Mouse (Mus musculus) ES-E14 (cell line): ENCODE measurements around the gene 1500015O10Rik.

ENCODE experiments used
- CHD2 ChIP-seq: IDR thresholded peaks from 2 replicates; pipeline ENCODE4 v1.6.1; 2014; ENCODE audit warnings: mild to moderate bottlenecking, low read depth, low read length, inconsistent platforms
- HCFC1 ChIP-seq: IDR thresholded peaks from 2 replicates; pipeline ENCODE4 v1.6.1; 2012; ENCODE audit warnings: low read length, inconsistent platforms, borderline replicate concordance; ENCODE audit not compliant: insufficient read depth
- MAFK ChIP-seq: IDR thresholded peaks from 2 replicates; pipeline ENCODE4 v1.6.1; 2014; ENCODE audit warnings: mild to moderate bottlenecking, low read depth, low read length, inconsistent platforms; ENCODE audit not compliant: insufficient read depth
- ZC3H11A ChIP-seq: IDR thresholded peaks from 2 replicates; pipeline ENCODE4 v1.6.1; 2012; ENCODE audit warnings: low read depth, mild to moderate bottlenecking, inconsistent platforms, low read length, borderline replicate concordance
- ZNF384 ChIP-seq: IDR thresholded peaks from 2 replicates; pipeline ENCODE4 v1.6.1; 2012; ENCODE audit warnings: low read depth, low read length, inconsistent platforms

DNA sequence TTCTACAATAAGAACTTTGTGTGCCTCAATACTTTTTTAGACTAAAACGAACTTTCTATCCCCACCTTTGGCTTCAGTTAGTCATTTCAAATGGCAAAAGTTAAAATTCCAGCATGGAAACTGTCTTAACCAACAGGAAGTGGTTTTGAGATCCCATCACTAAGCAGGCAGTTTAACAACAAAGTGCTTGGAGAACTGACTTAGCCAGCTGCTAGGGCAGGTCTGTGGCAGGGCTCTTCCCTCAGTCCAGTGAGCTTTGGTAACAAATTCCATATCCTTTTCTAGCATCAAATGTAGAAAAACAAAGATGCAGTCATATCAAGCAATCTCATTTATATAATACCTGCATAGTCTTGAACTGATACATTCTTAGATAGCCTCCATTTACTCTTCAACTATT lies 7.9 kb upstream of the 1500015O10Rik start:
- TF ChIP-seq HCFC1 (no peak), ZNF384 (no peak), MAFK (no peak), CHD2 (no peak), ZC3H11A (no peak)
